Mouse (Mus musculus) myocyte (in vitro differentiated cells): Measurements from ENCODE around the gene 2300009A05Rik.

Experiments used
- MAX ChIP-seq: IDR thresholded peaks from one replicate; pipeline ENCODE4 v1.6.1; 2011; ENCODE audit warnings: low read depth, mild to moderate bottlenecking, control low read depth
- MYOD1 ChIP-seq, 3 experiments: IDR thresholded peaks; one replicate each; pipeline ENCODE4 v1.6.1; 2011; ENCODE audit warnings: control low read depth in 2 of 3, low read depth in 2 of 3, mild to moderate bottlenecking in 2 of 3, moderate library complexity in 1 of 3; ENCODE audit not compliant: insufficient read length in 2 of 3, control insufficient read depth in 1 of 3
- POLR2A ChIP-seq: IDR thresholded peaks from one replicate; pipeline ENCODE4 v1.6.1; 2011; ENCODE audit warnings: low read depth, mild to moderate bottlenecking, control low read depth, moderate library complexity; ENCODE audit not compliant: insufficient read length

GRCm38 (mm10) chr9:63391307-63391706 lies 7.7 kb downstream of the 2300009A05Rik start:
- TF ChIP-seq MYOD1 (IDR thresholded peaks at IDR 0.05; ENCODE audit: control insufficient read depth in 1 of 3, insufficient read length in 2 of 3, low read depth in 2 of 3), result no peak
- TF ChIP-seq MAX, result no peak
- no peak for TF ChIP-seq POLR2A
